Mouse (Mus musculus) testis, adult 2 months (tissue): ENCODE measurements around the gene Ska2.

ENCODE experiments used
- CTCF ChIP-seq: fragments of 200-500 bp; IDR thresholded peaks from 2 replicates; pipeline ENCODE4 v1.5.1; 2012; ENCODE audit warnings: low read depth, mild to moderate bottlenecking, inconsistent platforms, low read length, moderate library complexity; ENCODE audit not compliant: control insufficient read depth, insufficient read depth, insufficient replicate concordance
- POLR2A ChIP-seq: fragments of 200-500 bp; IDR thresholded peaks from 2 replicates; pipeline ENCODE4 v1.6.1; 2012; ENCODE audit warnings: low read depth, mild to moderate bottlenecking, inconsistent platforms, low read length, moderate library complexity; ENCODE audit not compliant: control insufficient read depth

DNA sequence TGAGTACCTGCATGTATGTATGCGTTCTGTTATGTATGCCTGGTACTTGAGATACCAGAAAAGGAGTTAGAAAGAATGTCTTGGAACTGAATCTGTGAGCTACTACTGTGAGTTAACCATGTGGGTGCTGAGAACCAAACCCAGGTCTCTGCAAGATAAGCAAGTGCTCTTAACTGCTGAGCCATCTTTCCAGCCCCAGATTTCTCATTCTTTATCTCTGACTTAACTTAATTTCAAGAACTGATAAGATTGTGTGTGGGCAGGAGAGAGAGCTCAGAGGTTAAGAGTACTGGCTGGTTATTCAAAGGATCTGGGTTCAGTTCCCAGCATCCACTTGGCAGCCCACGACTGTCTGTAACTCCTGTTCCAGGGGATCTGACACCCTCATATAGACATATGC lies 49.0 kb downstream of the Ska2 start:
- no peak for TF ChIP-seq CTCF
- TF ChIP-seq POLR2A = no peak
